Mouse (Mus musculus) CH12.LX (cell line): ENCODE results near the gene Ccdc138. TPM values are rescaled to one million over a fixed set of nuclear protein-coding genes. Genes with fewer than 3 reads are reported as not detected.

Source experiments
- DNase-seq: peaks from one replicate; pipeline ENCODE4 v3.0.0-alpha.2; 2013; ENCODE audit errors: extremely low read depth
- H3K27ac ChIP-seq: 2 replicates; pipeline ENCODE4 v1.5.1; 2012; ENCODE audit warnings: low read depth, mild to moderate bottlenecking, control low read depth, moderate library complexity; ENCODE audit not compliant: insufficient read depth
- H3K27me3 ChIP-seq: replicated peaks from 2 replicates; pipeline ENCODE3; 2012; ENCODE audit warnings: inconsistent platforms
- H3K36me3 ChIP-seq, 2 experiments: replicated peaks in 1 of 2; 2 replicates each; pipeline versions ENCODE3 to v1.6.1; 2012; ENCODE audit warnings: inconsistent platforms in 1 of 2, low read length in 1 of 2, mild to moderate bottlenecking in 1 of 2, mixed read lengths in 1 of 2, moderate library complexity in 1 of 2; ENCODE audit not compliant: control insufficient read depth in 1 of 2, insufficient read depth in 1 of 2
- H3K4me1 ChIP-seq, 2 experiments: 2 replicates each; pipeline ENCODE4 v1.6.1; 2012; ENCODE audit warnings: inconsistent platforms in 1 of 2, moderate library complexity in 1 of 2; ENCODE audit not compliant: insufficient read depth in 2 of 2, control insufficient read depth in 1 of 2
- H3K4me2 ChIP-seq: 2 replicates; pipeline ENCODE4 v1.6.1; 2012; ENCODE audit warnings: low read depth, mild to moderate bottlenecking, control low read depth; ENCODE audit not compliant: poor library complexity, insufficient read depth, severe bottlenecking
- H3K4me3 ChIP-seq, 3 experiments: fragments of 150-350 bp in 1 of 3; sonication (generic) in 1 of 3; replicated peaks in 1 of 3; 2 replicates each; pipeline versions ENCODE3 to v1.5.1; 2011 to 2012; ENCODE audit warnings: low read depth in 2 of 3, low read length in 2 of 3, mild to moderate bottlenecking in 2 of 3, moderate library complexity in 2 of 3, control low read depth in 1 of 3, improper control_type of control experiment in 1 of 3, inconsistent platforms in 1 of 3, mixed read lengths in 1 of 3; ENCODE audit not compliant: poor library complexity in 1 of 3
- H3K79me2 ChIP-seq: replicated peaks from 2 replicates; pipeline ENCODE4 v1.6.1; 2012; ENCODE audit warnings: mild to moderate bottlenecking, moderate library complexity; ENCODE audit not compliant: control insufficient read depth, poor library complexity, insufficient read depth, severe bottlenecking; ENCODE audit errors: extremely low read depth
- H3K9ac ChIP-seq: 2 replicates; pipeline ENCODE4 v1.6.1; 2012; ENCODE audit warnings: low read depth, mild to moderate bottlenecking, control low read depth, moderate library complexity; ENCODE audit not compliant: insufficient read depth
- H3K9me3 ChIP-seq: replicated peaks from 2 replicates; pipeline ENCODE3; 2012; ENCODE audit warnings: low read length, inconsistent platforms, mixed read lengths
- BHLHE40 ChIP-seq: IDR thresholded peaks from 2 replicates; pipeline ENCODE4 v1.6.1; 2011; ENCODE audit warnings: mild to moderate bottlenecking, low read depth, low read length, improper control_type of control experiment
- CHD1 ChIP-seq: IDR thresholded peaks from 2 replicates; pipeline ENCODE4 v1.6.1; 2012; ENCODE audit warnings: low read depth, low read length, improper control_type of control experiment, inconsistent platforms
- CHD2 ChIP-seq: IDR thresholded peaks from 2 replicates; pipeline ENCODE4 v1.6.1; 2011; ENCODE audit warnings: low read length, improper control_type of control experiment
- CTCF ChIP-seq, 2 experiments: IDR thresholded peaks in 1 of 2; conservative IDR thresholded peaks in 1 of 2; 2 replicates each; pipeline ENCODE4 v1.5.1; 2011 to 2012; ENCODE audit warnings: low read depth in 2 of 2, low read length in 2 of 2, improper control_type of control experiment in 1 of 2, inconsistent platforms in 1 of 2, mild to moderate bottlenecking in 1 of 2, moderate library complexity in 1 of 2
- E2F4 ChIP-seq: IDR thresholded peaks from 2 replicates; pipeline ENCODE4 v1.6.1; 2011; ENCODE audit warnings: low read depth, low read length, improper control_type of control experiment; ENCODE audit not compliant: insufficient replicate concordance
- ELF1 ChIP-seq: IDR thresholded peaks from 2 replicates; pipeline ENCODE4 v1.6.1; 2014; ENCODE audit warnings: low read depth, mild to moderate bottlenecking, inconsistent platforms, low read length, improper control_type of control experiment
- GABPA ChIP-seq: IDR thresholded peaks from 2 replicates; pipeline ENCODE4 v1.6.1; 2012; ENCODE audit warnings: low read depth, low read length, improper control_type of control experiment, inconsistent platforms; ENCODE audit not compliant: insufficient replicate concordance
- IRF4 ChIP-seq: IDR thresholded peaks from 2 replicates; pipeline ENCODE4 v1.6.1; 2014; ENCODE audit warnings: low read depth, mild to moderate bottlenecking, inconsistent platforms, low read length, improper control_type of control experiment
- JUN ChIP-seq: IDR thresholded peaks from 2 replicates; pipeline ENCODE4 v1.6.1; 2011; ENCODE audit warnings: low read depth, mild to moderate bottlenecking, low read length, improper control_type of control experiment, moderate library complexity; ENCODE audit not compliant: insufficient read depth
- KAT2A ChIP-seq: IDR thresholded peaks from 2 replicates; pipeline ENCODE4 v1.6.1; 2012; ENCODE audit warnings: low read length, improper control_type of control experiment, inconsistent platforms; ENCODE audit not compliant: insufficient replicate concordance
- MAFK ChIP-seq: IDR thresholded peaks from 2 replicates; pipeline ENCODE4 v1.6.1; 2011; ENCODE audit warnings: low read length, improper control_type of control experiment; ENCODE audit not compliant: insufficient replicate concordance
- MAZ ChIP-seq: IDR thresholded peaks from 2 replicates; pipeline ENCODE4 v1.6.1; 2012; ENCODE audit warnings: low read depth, mild to moderate bottlenecking, inconsistent platforms, low read length, improper control_type of control experiment, moderate library complexity
- NELFE ChIP-seq: IDR thresholded peaks from 2 replicates; pipeline ENCODE4 v1.6.1; 2011; ENCODE audit warnings: low read depth, low read length, improper control_type of control experiment
- RAD21 ChIP-seq: IDR thresholded peaks from 2 replicates; pipeline ENCODE4 v1.6.1; 2011; ENCODE audit warnings: low read depth, mild to moderate bottlenecking, low read length, improper control_type of control experiment, moderate library complexity
- RCOR1 ChIP-seq: conservative IDR thresholded peaks from 2 replicates; pipeline ENCODE4 v1.6.1; 2012; ENCODE audit warnings: low read depth, mild to moderate bottlenecking, inconsistent platforms, low read length, improper control_type of control experiment
- SMC3 ChIP-seq: IDR thresholded peaks from 2 replicates; pipeline ENCODE4 v1.6.1; 2011; ENCODE audit warnings: low read depth, low read length, improper control_type of control experiment
- TBP ChIP-seq: conservative IDR thresholded peaks from 2 replicates; pipeline ENCODE4 v1.6.1; 2011; ENCODE audit warnings: low read depth, low read length, improper control_type of control experiment
- TCF12 ChIP-seq: IDR thresholded peaks from 2 replicates; pipeline ENCODE4 v1.6.1; 2014; ENCODE audit warnings: low read depth, mild to moderate bottlenecking, inconsistent platforms, low read length, improper control_type of control experiment
- UBTF ChIP-seq: IDR thresholded peaks from 2 replicates; pipeline ENCODE4 v1.6.1; 2012; ENCODE audit warnings: low read depth, mild to moderate bottlenecking, inconsistent platforms, low read length, improper control_type of control experiment, moderate library complexity
- USF1 ChIP-seq: IDR thresholded peaks from 2 replicates; pipeline ENCODE4 v1.6.1; 2014; ENCODE audit warnings: low read depth, mild to moderate bottlenecking, inconsistent platforms, low read length, improper control_type of control experiment
- USF2 ChIP-seq: conservative IDR thresholded peaks from 2 replicates; pipeline ENCODE4 v1.6.1; 2011; ENCODE audit warnings: low read depth, low read length, improper control_type of control experiment
- ZC3H11A ChIP-seq: IDR thresholded peaks from 2 replicates; pipeline ENCODE4 v1.6.1; 2012; ENCODE audit warnings: low read depth, mild to moderate bottlenecking, inconsistent platforms, low read length, improper control_type of control experiment
- ZKSCAN1 ChIP-seq: IDR thresholded peaks from 2 replicates; pipeline ENCODE4 v1.6.1; 2012; ENCODE audit warnings: low read depth, inconsistent platforms, low read length, improper control_type of control experiment, borderline replicate concordance
- ZNF384 ChIP-seq: IDR thresholded peaks from 2 replicates; pipeline ENCODE4 v1.6.1; 2012; ENCODE audit warnings: low read depth, low read length, improper control_type of control experiment, inconsistent platforms
- dilution Hi-C: fragments of 300-500 bp; cut with MboI; formaldehyde crosslinking; loops from 2 replicates; pipeline ENCODE4 v1.14.3; 2020; ENCODE audit warnings: low sequenced_read_pairs; ENCODE audit not compliant: extremely low pct_unique_long_range_greater_than_20kb, extremely low pct_ligation_motif_present
- in situ Hi-C: fragments of 300-500 bp; cut with MboI; formaldehyde crosslinking; loops from 3 replicates; pipeline ENCODE4 v1.14.3; 2019; ENCODE audit warnings: low sequenced_read_pairs, low pct_ligation_motif_present, low pct_unique_long_range_greater_than_20kb, mixed read lengths
- polyA plus RNA-seq: library from polyadenylated mRNA; unstranded; fragments of >175 nt; gene quantifications from 2 replicates; pipeline ENCODE4 v1.2.1, GENCODE M21; 2012; ENCODE audit warnings: low read depth; ENCODE audit not compliant: insufficient read length
- total RNA-seq, 2 experiments: library from RNA; depleted of rRNA; stranded (reverse); fragments of 300-350 nt in 1 of 2; fragments of >200 nt in 1 of 2; gene quantifications; 2 replicates each; pipeline ENCODE4 v1.2.3; 2012 to 2014

Gene Ccdc138
- total and polyA plus RNA-seq, 3 experiments, result 1.7 to 3.1 (median 2.2) TPM

GRCm38 (mm10) chr10:58619266-58619665 lies 121.5 kb downstream of the Ccdc138 start:
- Histone ChIP-seq H3K36me3 (no peaks in the 10 kb centered on the region), H3K79me2 (no peaks in the 10 kb centered on the region), H3K4me2 (no peak overlapping the region), H3K9ac (no peak overlapping the region), H3K4me3 (no peak overlapping the region), H3K4me1 (peaks cover 2 to 25% of the 10 kb centered on the region in 2 experiments), H3K9me3 (no peaks in the 10 kb centered on the region), H3K27me3 (peaks cover 7% of the 10 kb centered on the region), H3K27ac (no peak overlapping the region)
- in situ Hi-C loops, result loop anchor here (25.0 kb wide), 1 partner anchor 1182 kb away; no protein-coding TSS in a partner anchor
- TF ChIP-seq ZKSCAN1 (no peak), JUN (no peak), IRF4 (no peak), BHLHE40 (no peak), GABPA (no peak), ZC3H11A (no peak), MAZ (no peak), CHD2 (no peak)
- dilution Hi-C loops, result no loop called here
- DNase-seq, result no peak

- H3K27ac ChIP-seq, result no peak overlapping the region
- dilution Hi-C loops (no loop called here), in situ Hi-C loops (loop anchor here (25.0 kb wide), 1 partner anchor 1188 kb away; no protein-coding TSS in a partner anchor)
- H3K27me3 ChIP-seq, result peaks cover 4% of the 10 kb centered on the region
- H3K4me2 ChIP-seq, result no peak overlapping the region
- DNase-seq, result no peak
- H3K4me1 ChIP-seq, result no peaks in the 10 kb centered on the region
- no peaks in the 10 kb centered on the region for H3K36me3 ChIP-seq
- H3K9ac ChIP-seq, result no peak overlapping the region
- no peaks in the 10 kb centered on the region for H3K79me2 ChIP-seq
- no peaks in the 10 kb centered on the region for H3K9me3 ChIP-seq
- no peak for TF ChIP-seq JUN
- TF ChIP-seq TCF12, result no peak
- TF ChIP-seq NELFE, result no peak
- TF ChIP-seq TBP, result no peak
- TF ChIP-seq USF2, result no peak
- no peak for TF ChIP-seq CTCF (conservative IDR thresholded peaks at IDR 0.05 in 1 of 2, IDR thresholded peaks at IDR 0.05 in 1 of 2; ENCODE audit: low read depth in 2 of 2, low read length in 2 of 2)
- no peak for TF ChIP-seq RAD21
- no peak for TF ChIP-seq CHD1
- no peak for TF ChIP-seq UBTF
- no peak for TF ChIP-seq ELF1
- TF ChIP-seq MAFK, result no peak
- no peak for TF ChIP-seq KAT2A
- no peak for TF ChIP-seq SMC3
- TF ChIP-seq GABPA, result no peak
- no peak for TF ChIP-seq ZNF384
- TF ChIP-seq USF1, result no peak
- TF ChIP-seq RCOR1, result no peak
- no peak for TF ChIP-seq E2F4
- H3K4me3 ChIP-seq, result no peak overlapping the region
Observed at GRCm38 (mm10) chr10:58624848-58625711, 127.3 kb downstream of the Ccdc138 start.
